In genomic region chr5:114690633-114691567, GRCm38 (mm10) we compare ENCODE assay signal across 8 mouse cellular contexts. TPM values are rescaled to one million over a fixed set of nuclear protein-coding genes. Genes with fewer than 3 reads are reported as not detected.
A peak's percentile ranks its signal among the peaks of the same experiment; 100 is the strongest.
DNase-seq lines count a peak whose midpoint lies in the region; ATAC-seq lines count a peak whose summit lies in the region.

Gltp (minus strand) TSS chr5:114690984.

- no peaks in the 10 kb centered on the region for H3K9me3 ChIP-seq in hindbrain, embryonic 12.5 days (replicated peaks)

- peak; percentile 97 for DNase-seq in Muller cell, postnatal 12 days (ENCODE audit: inconsistent ontology term)
- DNase-seq in cerebellum, adult 9-11 months = peak; percentile 95
- peak; percentile 90 to 93 for DNase-seq in frontal cortex, postnatal 10 days (ENCODE audit: low spot score in 2 of 2)
- DNase-seq in layer of hippocampus, postnatal 14 days (ENCODE audit: low spot score in 2 of 2) = peak; percentile 89 to 93
- DNase-seq in lung, postnatal 14 days = peak; percentile 94
- peak; percentile 76 for DNase-seq in retina, adult 2 months (ENCODE audit: low read depth, low spot score)
- DNase-seq in thymus, postnatal 36 days = peak; percentile 96 to 98

- H3K4me3 ChIP-seq in hindbrain, embryonic 12.5 days = peak within 1 kb of the TSS; percentile 71

- peaks cover 22% of the 10 kb centered on the region for H3K4me1 ChIP-seq in hindbrain, embryonic 12.5 days

- ATAC-seq in hindbrain, embryonic 12.5 days (ENCODE audit: low FRiP score) = peak; percentile 96

- 4% methylated on average over 75 of the region's 75 CpGs for WGBS in hindbrain, embryonic 12.5 days

- peak within 1 kb of the TSS; percentile 76 for H3K9ac ChIP-seq in hindbrain, embryonic 12.5 days

- no peaks in the 10 kb centered on the region for H3K36me3 ChIP-seq in hindbrain, embryonic 12.5 days

- H3K27me3 ChIP-seq in hindbrain, embryonic 12.5 days = peaks cover 7% of the 10 kb centered on the region; the same call in 1 of the 2 replicates

- peak within 1 kb of the TSS; percentile 88 for H3K4me2 ChIP-seq in hindbrain, embryonic 12.5 days (replicated peaks)

- no peak within 1 kb of the TSS for H3K27ac ChIP-seq in hindbrain, embryonic 12.5 days

RNA-seq across cellular contexts. Expression of gene Gltp, which starts in this region (rescaled TPM):
- polyA plus RNA-seq in hindbrain, embryonic 12.5 days (2016; fragmentation: Nextera tagmentation; extraction: Ambion mirVana) = 60.5 and 63.3 TPM in 2 replicates
- 10 to 100 TPM; 49.7 to 55.7 TPM for total RNA-seq in layer of hippocampus, postnatal 14 days (2021)
